Mouse (Mus musculus): ENCODE results near the gene Cd22. TPM values are rescaled to one million over a fixed set of nuclear protein-coding genes. Genes with fewer than 3 reads are reported as not detected.

The Cd22 gene
- polyA plus RNA-seq, 1 experiment: not detected

DNA sequence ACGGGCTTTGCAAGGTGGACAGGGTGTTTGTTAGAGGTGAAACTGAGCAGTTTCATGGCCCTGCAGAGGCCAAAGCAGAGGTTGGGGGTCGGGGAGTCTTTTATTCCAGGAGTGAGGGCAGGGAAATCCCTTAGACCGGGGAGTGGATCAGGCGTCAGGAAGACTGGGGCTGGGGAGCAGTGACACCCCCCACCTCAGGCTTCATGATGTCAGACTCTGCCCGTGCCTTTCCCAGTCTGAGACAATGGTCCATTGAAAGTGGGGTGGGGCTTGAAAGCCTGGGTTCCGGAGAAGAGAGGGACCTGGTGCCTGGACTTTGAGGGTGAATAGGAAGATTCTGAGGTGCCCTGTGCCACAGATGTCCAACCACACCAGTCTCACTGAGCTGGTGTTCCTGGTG is 36.6 kb upstream of the Cd22 start:
- Histone ChIP-seq H3K79me2 (ENCODE audit: control insufficient read depth, insufficient read depth) (no peaks in the 10 kb centered on the region), H3ac (ENCODE audit: control insufficient read depth, insufficient read length) (no peak overlapping the region), H3K4me3 (no peak overlapping the region), H3K36me3 (ENCODE audit: control insufficient read depth, insufficient read depth) (no peaks in the 10 kb centered on the region), H3K27me3 (ENCODE audit: control insufficient read depth, insufficient read depth, insufficient read length) (peaks cover 30% of the 10 kb centered on the region), H3K4me2 (ENCODE audit: low read depth) (no peak overlapping the region)
- TF ChIP-seq TCF12 (IDR thresholded peaks at IDR 0.05; ENCODE audit: insufficient read depth, poor library complexity, severe bottlenecking) (no peak), MYOD1 (IDR thresholded peaks at IDR 0.05; ENCODE audit: control insufficient read depth in 1 of 3, insufficient read length in 2 of 3, low read depth in 2 of 3) (no peak), SRF (IDR thresholded peaks at IDR 0.05; ENCODE audit: control insufficient read depth, insufficient read length, low read depth) (no peak), CEBPB (IDR thresholded peaks at IDR 0.05; ENCODE audit: insufficient read depth, poor library complexity, severe bottlenecking) (no peak), E2F4 (IDR thresholded peaks at IDR 0.05; ENCODE audit: insufficient read depth) (no peak), MAX (IDR thresholded peaks at IDR 0.05; ENCODE audit: low read depth) (no peak)

DNA sequence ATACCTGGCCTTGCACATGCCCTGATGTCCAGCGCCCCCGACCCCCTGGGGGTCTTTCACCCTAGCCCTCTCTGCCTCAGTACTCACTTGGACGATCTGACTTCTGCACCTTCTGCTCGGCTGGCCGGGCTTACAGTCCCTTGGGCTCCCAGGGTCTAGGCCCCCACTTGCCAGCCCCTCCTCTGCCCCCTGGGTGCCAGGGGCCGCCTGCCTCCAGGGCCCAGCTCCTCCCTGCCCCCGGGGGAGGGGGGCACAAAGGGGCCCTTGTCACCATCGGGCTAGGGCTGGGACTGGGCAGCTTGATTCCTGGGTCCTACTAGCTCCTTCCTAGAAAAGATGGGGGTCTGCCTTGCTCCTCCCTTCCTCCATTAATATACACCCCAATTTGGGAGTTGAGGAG is 34.6 kb upstream of the Cd22 start, which contains the start of gene Mag:
Gene Mag (minus strand): TSS at position 142 of the 400 bp plus-strand sequence.
- no peak within 1 kb of the TSS for H3K4me3 ChIP-seq
- no peak within 1 kb of the TSS for H3K4me2 ChIP-seq (ENCODE audit: low read depth)
- H3K79me2 ChIP-seq (ENCODE audit: control insufficient read depth, insufficient read depth): no peaks in the 10 kb centered on the region
- no peaks in the 10 kb centered on the region for H3K36me3 ChIP-seq (ENCODE audit: control insufficient read depth, insufficient read depth)
- TF ChIP-seq E2F4 (IDR thresholded peaks at IDR 0.05; ENCODE audit: insufficient read depth) (no peak), MAX (IDR thresholded peaks at IDR 0.05; ENCODE audit: low read depth) (no peak), POLR2A (IDR thresholded peaks at IDR 0.05; ENCODE audit: insufficient read length, low read depth) (no peak), USF1 (IDR thresholded peaks at IDR 0.05; ENCODE audit: low read depth) (no peak)
- H3K27me3 ChIP-seq (ENCODE audit: control insufficient read depth, insufficient read depth, insufficient read length): peaks cover 30% of the 10 kb centered on the region
- no peak within 1 kb of the TSS for H3ac ChIP-seq (ENCODE audit: control insufficient read depth, insufficient read length)

DNA sequence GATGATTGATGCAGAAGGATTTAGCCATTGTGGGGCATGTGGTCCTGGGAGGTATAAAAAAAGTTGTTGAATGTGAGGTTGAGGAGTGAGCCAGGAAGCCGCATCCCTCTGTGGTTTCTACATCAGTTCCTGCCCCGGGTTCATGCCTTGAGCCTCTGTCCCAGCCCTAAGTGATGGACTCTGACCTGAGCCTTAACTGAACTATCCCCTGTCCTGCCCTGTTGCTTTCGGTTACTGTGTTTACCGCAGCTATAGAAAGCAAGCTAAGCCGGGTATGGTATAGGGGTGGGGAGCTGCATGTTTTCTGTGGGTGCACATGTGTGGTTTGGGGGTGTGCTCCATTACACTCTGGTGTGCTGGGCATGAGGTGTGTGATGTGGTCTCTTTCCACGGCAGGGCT is 29.6 kb upstream of the Cd22 start:
- Histone ChIP-seq H3K79me2 (ENCODE audit: control insufficient read depth, insufficient read depth) (no peaks in the 10 kb centered on the region), H3K4me3 (no peak overlapping the region), H3ac (ENCODE audit: control insufficient read depth, insufficient read length) (no peak overlapping the region), H3K27me3 (ENCODE audit: control insufficient read depth, insufficient read depth, insufficient read length) (peaks cover 25% of the 10 kb centered on the region), H3K4me2 (ENCODE audit: low read depth) (no peak overlapping the region), H3K36me3 (ENCODE audit: control insufficient read depth, insufficient read depth) (no peaks in the 10 kb centered on the region)
- TF ChIP-seq MYOD1 (IDR thresholded peaks at IDR 0.05; ENCODE audit: control insufficient read depth in 1 of 3, insufficient read length in 2 of 3, low read depth in 2 of 3) (no peak), CEBPB (IDR thresholded peaks at IDR 0.05; ENCODE audit: insufficient read depth, poor library complexity, severe bottlenecking) (no peak), SRF (IDR thresholded peaks at IDR 0.05; ENCODE audit: control insufficient read depth, insufficient read length, low read depth) (no peak), TCF12 (IDR thresholded peaks at IDR 0.05; ENCODE audit: insufficient read depth, poor library complexity, severe bottlenecking) (no peak), POLR2A (IDR thresholded peaks at IDR 0.05; ENCODE audit: insufficient read length, low read depth) (no peak), MAX (IDR thresholded peaks at IDR 0.05; ENCODE audit: low read depth) (no peak), POLR2AphosphoS2 (IDR thresholded peaks at IDR 0.05; ENCODE audit: insufficient read length, low read depth) (no peak)

DNA sequence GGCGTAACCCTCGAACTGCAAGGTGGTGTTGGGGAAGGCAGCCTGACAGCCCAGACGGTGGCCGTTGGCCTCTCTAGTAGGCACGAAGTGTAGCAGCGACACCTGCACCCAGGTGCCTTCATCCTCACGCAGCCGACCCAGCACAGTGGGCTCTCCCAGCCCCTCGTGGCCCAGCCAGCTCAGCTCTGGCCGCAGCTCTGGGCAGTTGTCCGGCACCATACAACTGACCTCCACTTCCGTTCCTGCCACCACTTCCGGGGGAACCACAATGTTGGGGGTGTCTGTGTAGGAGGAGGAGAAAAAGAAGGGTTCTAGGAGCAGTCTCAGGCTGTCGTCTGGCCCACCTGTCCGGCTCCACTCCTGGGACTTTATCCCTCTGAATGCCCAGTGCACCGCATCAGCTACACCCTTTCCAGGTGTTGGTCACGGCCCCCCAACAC is 28.9 kb upstream of the Cd22 start:
- H3K36me3 ChIP-seq (ENCODE audit: control insufficient read depth, insufficient read depth): no peaks in the 10 kb centered on the region
- H3ac ChIP-seq (ENCODE audit: control insufficient read depth, insufficient read length): no peak overlapping the region
- no peak overlapping the region for H3K4me3 ChIP-seq
- no peak for TF ChIP-seq MAX (IDR thresholded peaks at IDR 0.05; ENCODE audit: low read depth)
- TF ChIP-seq REST (IDR thresholded peaks at IDR 0.05; ENCODE audit: insufficient read depth, insufficient read length): no peak
- TF ChIP-seq CEBPB (IDR thresholded peaks at IDR 0.05; ENCODE audit: insufficient read depth, poor library complexity, severe bottlenecking): no peak
- TF ChIP-seq MYOG (IDR thresholded peaks at IDR 0.05; ENCODE audit: control insufficient read depth in 1 of 3, insufficient read depth in 1 of 3, insufficient read length in 2 of 3, low read depth in 2 of 3): no peak
- no peak for TF ChIP-seq MYOD1 (IDR thresholded peaks at IDR 0.05; ENCODE audit: control insufficient read depth in 1 of 3, insufficient read length in 2 of 3, low read depth in 2 of 3)
- no peak for TF ChIP-seq TCF12 (IDR thresholded peaks at IDR 0.05; ENCODE audit: insufficient read depth, poor library complexity, severe bottlenecking)
- TF ChIP-seq POLR2A (IDR thresholded peaks at IDR 0.05; ENCODE audit: insufficient read length, low read depth): no peak
- TF ChIP-seq TCF3 (IDR thresholded peaks at IDR 0.05; ENCODE audit: insufficient read length, low read depth): no peak
- no peak for TF ChIP-seq USF1 (IDR thresholded peaks at IDR 0.05; ENCODE audit: low read depth)
- TF ChIP-seq POLR2AphosphoS2 (IDR thresholded peaks at IDR 0.05; ENCODE audit: insufficient read length, low read depth): no peak
- TF ChIP-seq SRF (IDR thresholded peaks at IDR 0.05; ENCODE audit: control insufficient read depth, insufficient read length, low read depth): no peak
- no peak for TF ChIP-seq E2F4 (IDR thresholded peaks at IDR 0.05; ENCODE audit: insufficient read depth)
- no peak overlapping the region for H3K4me2 ChIP-seq (ENCODE audit: low read depth)
- peaks cover 17% of the 10 kb centered on the region for H3K27me3 ChIP-seq (ENCODE audit: control insufficient read depth, insufficient read depth, insufficient read length)
- H3K79me2 ChIP-seq (ENCODE audit: control insufficient read depth, insufficient read depth): no peaks in the 10 kb centered on the region

DNA sequence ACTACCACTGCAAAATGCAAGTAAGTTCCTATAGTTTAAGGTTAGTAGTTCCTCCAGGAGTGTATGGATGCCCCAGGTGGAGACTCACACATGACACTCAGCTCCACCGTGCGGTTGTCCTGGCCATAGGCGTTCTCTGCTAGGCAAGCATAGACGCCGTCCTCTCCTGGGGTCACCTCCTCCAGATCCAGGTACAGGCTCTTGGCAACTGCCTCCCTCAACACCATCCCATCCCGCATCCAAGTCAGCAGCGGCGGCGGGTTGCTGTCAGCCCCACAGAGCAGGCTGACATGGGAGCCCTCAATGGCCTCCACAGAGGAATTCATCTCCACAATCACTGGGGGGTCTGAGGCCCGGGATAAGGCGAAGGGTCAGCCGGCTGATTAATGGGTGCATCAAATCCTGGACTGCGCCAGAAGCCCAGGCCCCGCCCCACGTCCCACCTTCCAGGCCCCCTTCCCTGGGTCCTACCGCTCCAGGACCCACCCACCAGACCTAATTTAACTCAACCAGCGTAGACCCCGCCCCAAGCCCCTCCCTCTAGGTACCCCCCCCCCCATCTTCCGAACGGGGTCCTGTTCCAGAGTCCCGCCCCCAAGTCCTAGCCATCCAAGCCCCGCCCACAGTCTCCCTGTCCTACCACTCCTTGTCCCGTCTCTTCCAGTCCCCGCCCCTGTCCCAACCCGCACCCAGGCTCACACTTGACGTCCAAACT is 28.3 kb upstream of the Cd22 start:
- H3K79me2 ChIP-seq (ENCODE audit: control insufficient read depth, insufficient read depth): no peaks in the 10 kb centered on the region
- H3ac ChIP-seq (ENCODE audit: control insufficient read depth, insufficient read length): no peak overlapping the region
- H3K4me2 ChIP-seq (ENCODE audit: low read depth): no peak overlapping the region
- no peaks in the 10 kb centered on the region for H3K36me3 ChIP-seq (ENCODE audit: control insufficient read depth, insufficient read depth)
- no peak overlapping the region for H3K4me3 ChIP-seq
- H3K27me3 ChIP-seq (ENCODE audit: control insufficient read depth, insufficient read depth, insufficient read length): peaks cover 16% of the 10 kb centered on the region
- TF ChIP-seq POLR2A (IDR thresholded peaks at IDR 0.05; ENCODE audit: insufficient read length, low read depth) (no peak), E2F4 (IDR thresholded peaks at IDR 0.05; ENCODE audit: insufficient read depth) (no peak), TCF12 (IDR thresholded peaks at IDR 0.05; ENCODE audit: insufficient read depth, poor library complexity, severe bottlenecking) (no peak), REST (IDR thresholded peaks at IDR 0.05; ENCODE audit: insufficient read depth, insufficient read length) (no peak), CEBPB (IDR thresholded peaks at IDR 0.05; ENCODE audit: insufficient read depth, poor library complexity, severe bottlenecking) (no peak), TCF3 (IDR thresholded peaks at IDR 0.05; ENCODE audit: insufficient read length, low read depth) (no peak), MYOG (IDR thresholded peaks at IDR 0.05; ENCODE audit: control insufficient read depth in 1 of 3, insufficient read depth in 1 of 3, insufficient read length in 2 of 3, low read depth in 2 of 3) (no peak), SRF (IDR thresholded peaks at IDR 0.05; ENCODE audit: control insufficient read depth, insufficient read length, low read depth) (no peak), USF1 (IDR thresholded peaks at IDR 0.05; ENCODE audit: low read depth) (no peak), MAX (IDR thresholded peaks at IDR 0.05; ENCODE audit: low read depth) (no peak), MYOD1 (IDR thresholded peaks at IDR 0.05; ENCODE audit: control insufficient read depth in 1 of 3, insufficient read length in 2 of 3, low read depth in 2 of 3) (no peak), POLR2AphosphoS2 (IDR thresholded peaks at IDR 0.05; ENCODE audit: insufficient read length, low read depth) (no peak)
